ENCODE assay signal across 21 mouse cellular contexts in genomic region chr7:99326128-99326527, GRCm38 (mm10). TPM values are rescaled to one million over a fixed set of nuclear protein-coding genes. Genes with fewer than 3 reads are reported as not detected.
DNase-seq lines count a peak whose midpoint lies in the region; ATAC-seq and TF ChIP-seq lines count a peak whose summit lies in the region.
"Had no signal": no experiment of that assay in that cellular context is flagged by ENCODE, and none has a peak within 500 bp of the region (broad histone marks: within the 10 kb centered on the region; RNA-seq: fewer than 3 reads in every experiment).

No protein-coding gene starts in this region.

- no peak overlapping the region for H3K9ac ChIP-seq in midbrain, embryonic 13.5 days (replicated peaks)
- no peak overlapping the region for H3K9ac ChIP-seq in kidney, embryonic 16.5 days (replicated peaks; ENCODE audit: low read length)
- H3K9ac ChIP-seq: embryonic facial prominence, embryonic 15.5 days; hindbrain, embryonic 15.5 days had no signal

- TF ChIP-seq CTCF in gastrocnemius, adult 2 months (IDR thresholded peaks at IDR 0.05): no peak

- no peak overlapping the region for H3K4me2 ChIP-seq in midbrain, embryonic 13.5 days (replicated peaks)
- H3K4me2 ChIP-seq in kidney, embryonic 16.5 days (replicated peaks; ENCODE audit: low read depth, low read length): no peak overlapping the region
- H3K4me2 ChIP-seq: embryonic facial prominence, embryonic 15.5 days; hindbrain, embryonic 15.5 days had no signal

- no peaks in the 10 kb centered on the region for H3K36me3 ChIP-seq in heart, embryonic 10.5 days
- H3K36me3 ChIP-seq in midbrain, embryonic 10.5 days: peaks cover 30% of the 10 kb centered on the region
- peaks cover 44% of the 10 kb centered on the region for H3K36me3 ChIP-seq in midbrain, embryonic 13.5 days
- no peaks in the 10 kb centered on the region for H3K36me3 ChIP-seq in kidney, embryonic 16.5 days (ENCODE audit: insufficient read depth, low read length)
- H3K36me3 ChIP-seq: embryonic facial prominence, embryonic 15.5 days had no signal

- peaks cover 50% of the 10 kb centered on the region for H3K27me3 ChIP-seq in heart, embryonic 10.5 days (ENCODE audit: insufficient read depth, poor library complexity, severe bottlenecking)
- H3K27me3 ChIP-seq in midbrain, embryonic 10.5 days (ENCODE audit: low read depth, poor library complexity, severe bottlenecking): peaks cover 48% of the 10 kb centered on the region
- H3K27me3 ChIP-seq in midbrain, embryonic 13.5 days: no peaks in the 10 kb centered on the region
- H3K27me3 ChIP-seq in kidney, embryonic 16.5 days (ENCODE audit: insufficient read depth, low read length): no peaks in the 10 kb centered on the region
- H3K27me3 ChIP-seq: hindbrain, embryonic 15.5 days had no signal

- intact Hi-C loops in gastrocnemius, adult 2 months (cut with DNase I): no loop called here

- no peak overlapping the region for H3K27ac ChIP-seq in gastrocnemius, adult 2 months
- 0 out of 2 replicates have a peak overlapping the region, but pooled peaks have one; percentile 23 for H3K27ac ChIP-seq in heart, embryonic 10.5 days
- H3K27ac ChIP-seq in midbrain, embryonic 10.5 days (replicated peaks): peak overlapping the region; percentile 0; the same call in 1 of the 2 replicates
- no peak overlapping the region for H3K27ac ChIP-seq in midbrain, embryonic 13.5 days
- no peak overlapping the region for H3K27ac ChIP-seq in kidney, embryonic 16.5 days (ENCODE audit: low read length)
- H3K27ac ChIP-seq: embryonic facial prominence, embryonic 15.5 days; heart, adult 2 months; hindbrain, embryonic 15.5 days had no signal

- 74% methylated on average over 6 of the region's 6 CpGs for WGBS in heart, embryonic 10.5 days
- WGBS in midbrain, embryonic 10.5 days: 80% methylated on average over 6 of the region's 6 CpGs
- WGBS in midbrain, embryonic 13.5 days: 78% methylated on average over 6 of the region's 6 CpGs
- WGBS in kidney, embryonic 16.5 days: 73% methylated on average over 6 of the region's 6 CpGs

- no peak for ATAC-seq in midbrain, embryonic 13.5 days
- ATAC-seq in kidney, embryonic 16.5 days (ENCODE audit: low FRiP score, low TSS enrichment): no peak
- ATAC-seq: forebrain, embryonic 14.5 days had no signal

- no peaks in the 10 kb centered on the region for H3K9me3 ChIP-seq in heart, embryonic 10.5 days
- no peaks in the 10 kb centered on the region for H3K9me3 ChIP-seq in midbrain, embryonic 10.5 days (replicated peaks)
- no peaks in the 10 kb centered on the region for H3K9me3 ChIP-seq in midbrain, embryonic 13.5 days
- H3K9me3 ChIP-seq in kidney, embryonic 16.5 days (ENCODE audit: low read length): no peaks in the 10 kb centered on the region
- H3K9me3 ChIP-seq: embryonic facial prominence, embryonic 15.5 days; forebrain, embryonic 10.5 days; hindbrain, embryonic 15.5 days had no signal

- peak; percentile 55 for DNase-seq in gastrocnemius, adult 2 months
- no peak for DNase-seq in gastrocnemius, postnatal 10 days
- no peak for DNase-seq in heart, embryonic 10.5 days (ENCODE audit: low spot score)
- DNase-seq in heart, adult 9 months (ENCODE audit: low spot score in 2 of 2): no peak
- DNase-seq in midbrain, embryonic 10.5 days (ENCODE audit: low spot score): no peak
- peak; percentile 43 for DNase-seq in gastrocnemius, postnatal 25 days
- DNase-seq: adrenal gland, adult 2 months; adrenal gland, postnatal 25 days; cerebellum, adult 18-20 months; cerebellum, adult 9-11 months; embryo, embryonic 11 days; kidney, adult 11 months had no signal

- peaks cover 14% of the 10 kb centered on the region for H3K4me1 ChIP-seq in heart, embryonic 10.5 days
- peaks cover 39% of the 10 kb centered on the region for H3K4me1 ChIP-seq in midbrain, embryonic 10.5 days
- H3K4me1 ChIP-seq in midbrain, embryonic 13.5 days (replicated peaks): peaks cover 35% of the 10 kb centered on the region
- peaks cover 5% of the 10 kb centered on the region for H3K4me1 ChIP-seq in kidney, embryonic 16.5 days (ENCODE audit: insufficient read depth, low read length)

- H3K4me3 ChIP-seq in gastrocnemius, adult 2 months: no peak overlapping the region
- H3K4me3 ChIP-seq in heart, embryonic 10.5 days: no peak overlapping the region
- H3K4me3 ChIP-seq in midbrain, embryonic 10.5 days: no peak overlapping the region
- no peak overlapping the region for H3K4me3 ChIP-seq in midbrain, embryonic 13.5 days (replicated peaks)
- H3K4me3 ChIP-seq in kidney, embryonic 16.5 days (ENCODE audit: low read length): no peak overlapping the region
- H3K4me3 ChIP-seq: embryonic facial prominence, embryonic 15.5 days; erythroblast, embryonic 14.5 days; forebrain, embryonic 10.5 days; heart, adult 2 months; hindbrain, embryonic 15.5 days had no signal

RNA-seq across cellular contexts. Expression of gene Serpinh1, which starts 26.9 kb away (rescaled TPM):
- 100 to 1,000 TPM in 1 of 2 experiments, 10 to 100 TPM in 1; 47.0 to 124 TPM for total RNA-seq in gastrocnemius, adult 2 months (2021)
- total RNA-seq in gastrocnemius, postnatal 10 days (2021): 100 to 1,000 TPM; 292 to 416 TPM
- polyA plus RNA-seq in heart, embryonic 10.5 days (2016; fragmentation: Nextera tagmentation; extraction: Ambion mirVana): 1,580 and 1,787 TPM in 2 replicates
- 789 and 882 TPM in 2 replicates for polyA plus RNA-seq in midbrain, embryonic 10.5 days (2016; fragmentation: Nextera tagmentation; extraction: Ambion mirVana)
- polyA plus RNA-seq in midbrain, embryonic 13.5 days (2015; fragmentation: Nextera tagmentation; extraction: Ambion mirVana): 244 and 284 TPM in 2 replicates
- total RNA-seq in gastrocnemius, postnatal 25 days (2021): 100 to 1,000 TPM; 123 to 166 TPM
- 1,752 and 1,857 TPM in 2 replicates for polyA plus RNA-seq in kidney, embryonic 16.5 days (2015; fragmentation: Nextera tagmentation; extraction: Ambion mirVana)

RNA-seq across cellular contexts. Expression of gene Gdpd5, which starts 55.1 kb away (rescaled TPM):
- 1 to 10 TPM; 5.4 to 6.7 TPM for total RNA-seq in gastrocnemius, adult 2 months (2021)
- 1 to 10 TPM; 8.2 to 9.8 TPM for total RNA-seq in gastrocnemius, postnatal 10 days (2021)
- polyA plus RNA-seq in heart, embryonic 10.5 days (2016; fragmentation: Nextera tagmentation; extraction: Ambion mirVana): 24.2 and 31.6 TPM in 2 replicates
- 23.5 and 28.2 TPM in 2 replicates for polyA plus RNA-seq in midbrain, embryonic 10.5 days (2016; fragmentation: Nextera tagmentation; extraction: Ambion mirVana)
- polyA plus RNA-seq in midbrain, embryonic 13.5 days (2015; fragmentation: Nextera tagmentation; extraction: Ambion mirVana): 42.5 and 46.4 TPM in 2 replicates
- 1 to 10 TPM; 2.6 to 3.0 TPM for total RNA-seq in gastrocnemius, postnatal 25 days (2021)
- polyA plus RNA-seq in kidney, embryonic 16.5 days (2015; fragmentation: Nextera tagmentation; extraction: Ambion mirVana): 20.5 TPM in 2 replicates
- total RNA-seq: common myeloid progenitor, adult 5-6 weeks had no signal

RNA-seq across cellular contexts. Expression of gene Map6, which starts 58.9 kb away (rescaled TPM):
- 1 to 10 TPM; 2.6 to 5.2 TPM for total RNA-seq in gastrocnemius, adult 2 months (2021)
- total RNA-seq in gastrocnemius, postnatal 10 days (2021): 1 to 10 TPM; 5.6 to 7.0 TPM
- polyA plus RNA-seq in heart, embryonic 10.5 days (2016; fragmentation: Nextera tagmentation; extraction: Ambion mirVana): 2.1 and 2.3 TPM in 2 replicates
- 27.9 and 39.5 TPM in 2 replicates for polyA plus RNA-seq in midbrain, embryonic 10.5 days (2016; fragmentation: Nextera tagmentation; extraction: Ambion mirVana)
- polyA plus RNA-seq in midbrain, embryonic 13.5 days (2015; fragmentation: Nextera tagmentation; extraction: Ambion mirVana): 102 and 106 TPM in 2 replicates
- total RNA-seq in gastrocnemius, postnatal 25 days (2021): 1 to 10 TPM; 3.1 to 3.4 TPM
- 1.7 and 2.1 TPM in 2 replicates for polyA plus RNA-seq in kidney, embryonic 16.5 days (2015; fragmentation: Nextera tagmentation; extraction: Ambion mirVana)
- total RNA-seq: common myeloid progenitor, adult 5-6 weeks had no signal
- polyA plus RNA-seq: erythroblast, embryonic 14.5 days had no signal

Comparison
In these comparisons a context has a peak if more than half of its experiments do, and no peak if none do; other contexts are left out.
1. DNase-seq: peak in gastrocnemius, adult 2 months (single experiment) and gastrocnemius, postnatal 25 days (single experiment); none in gastrocnemius, postnatal 10 days (single experiment), heart, embryonic 10.5 days (single experiment), heart, adult 9 months (0 of 2) and midbrain, embryonic 10.5 days (single experiment).
2. H3K27ac ChIP-seq: peak in heart, embryonic 10.5 days (single experiment) and midbrain, embryonic 10.5 days (single experiment); none in gastrocnemius, adult 2 months (single experiment), midbrain, embryonic 13.5 days (single experiment) and kidney, embryonic 16.5 days (single experiment).